Mouse (Mus musculus) embryonic facial prominence, embryonic 11.5 days (tissue): ENCODE measurements around the gene Gm5148. TPM values are rescaled to one million over a fixed set of nuclear protein-coding genes. Genes with fewer than 3 reads are reported as not detected.

Source experiments
- ATAC-seq: fragments of 200-750 bp; cut with Nextera tagmentation; replicated peaks from 2 replicates; pipeline ENCODE4 v1.8.0; 2017; ENCODE audit warnings: low read depth; ENCODE audit not compliant: insufficient number of reproducible peaks, low FRiP score, low TSS enrichment
- DNase-seq: peaks from one replicate; pipeline ENCODE4 v3.0.0-alpha.2; 2015; ENCODE audit warnings: low spot score
- H3K27ac ChIP-seq: fragments of 300-500 bp; sonication (generic); replicated peaks from 2 replicates; pipeline ENCODE4 v1.5.1; 2014; ENCODE audit warnings: mild to moderate bottlenecking, low read depth, low read length, control low read depth
- H3K27me3 ChIP-seq: fragments of 300-500 bp; sonication (generic); 2 replicates; pipeline ENCODE4 v1.6.1; 2014; ENCODE audit warnings: mild to moderate bottlenecking, low read length, moderate library complexity, mixed read lengths; ENCODE audit not compliant: control insufficient read depth, insufficient read depth
- H3K36me3 ChIP-seq: fragments of 300-500 bp; sonication (generic); replicated peaks from 2 replicates; pipeline ENCODE4 v1.6.1; 2014; ENCODE audit warnings: low read depth, mild to moderate bottlenecking, low read length, moderate library complexity, mixed read lengths; ENCODE audit not compliant: control insufficient read depth, insufficient read depth
- H3K4me1 ChIP-seq: fragments of 300-500 bp; sonication (generic); 2 replicates; pipeline ENCODE4 v1.6.1; 2014; ENCODE audit warnings: low read length, mixed read lengths; ENCODE audit not compliant: control insufficient read depth, insufficient read depth
- H3K4me2 ChIP-seq: fragments of 300-500 bp; sonication (generic); 2 replicates; pipeline ENCODE4 v1.6.1; 2014; ENCODE audit warnings: low read depth, mild to moderate bottlenecking, control low read depth, low read length, moderate library complexity
- H3K4me3 ChIP-seq: fragments of 300-500 bp; sonication (generic); 2 replicates; pipeline ENCODE4 v1.5.1; 2014; ENCODE audit warnings: low read depth, low read length, control low read depth
- H3K9ac ChIP-seq: fragments of 300-500 bp; sonication (generic); replicated peaks from 2 replicates; pipeline ENCODE4 v1.6.1; 2014; ENCODE audit warnings: mild to moderate bottlenecking, control low read depth, low read length
- H3K9me3 ChIP-seq: fragments of 300-500 bp; sonication (generic); replicated peaks from 2 replicates; pipeline ENCODE4 v1.6.1; 2016; ENCODE audit warnings: mild to moderate bottlenecking, low read length, inconsistent platforms, mixed read lengths; ENCODE audit not compliant: control insufficient read depth
- WGBS: fragments of 180-500 bp; shearing (Covaris S2); extraction: QIAGEN DNeasy Blood & Tissue Kit; methylation state at CpG from one replicate; pipeline ENCODE4 v1.1.7; 2014; 5-methylcytosine and 5-hydroxymethylcytosine counted together
- polyA plus RNA-seq: library from polyadenylated mRNA; unstranded; fragments of >200 nt; fragmentation: Nextera tagmentation; extraction: Ambion mirVana; gene quantifications from 2 replicates; pipeline ENCODE4 v1.2.1, GENCODE M21; 2014

Gm5148 gene
- polyA plus RNA-seq, 1 experiment from 2014 or later, result 2.6 TPM

DNA sequence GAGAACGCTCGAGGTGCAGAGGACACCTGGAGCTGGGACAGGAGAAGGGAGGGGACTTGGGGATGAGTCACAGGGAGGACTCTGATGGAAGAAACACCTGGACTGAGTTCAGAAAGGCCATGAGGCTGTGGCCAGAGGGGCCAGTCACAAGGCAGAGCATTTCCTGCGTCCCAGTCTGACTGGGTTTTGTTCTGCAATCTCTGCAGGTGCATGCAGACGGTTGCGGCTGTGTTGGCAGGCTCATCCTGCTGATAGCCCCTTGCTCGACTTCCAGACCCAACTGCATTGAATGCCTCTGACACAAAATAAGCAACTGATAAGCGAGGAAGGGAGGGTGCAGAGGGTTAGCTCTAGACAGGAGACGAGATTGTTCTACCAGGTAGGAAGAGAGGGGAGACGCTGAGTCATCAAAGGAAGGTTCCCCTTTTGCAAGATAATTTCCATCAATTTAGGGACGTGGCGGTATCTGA is 49.2 kb downstream of the Gm5148 start:
- Histone ChIP-seq H3K9ac (no peak overlapping the region), H3K9me3 (no peaks in the 10 kb centered on the region), H3K4me3 (no peak overlapping the region), H3K36me3 (no peaks in the 10 kb centered on the region), H3K4me1 (no peaks in the 10 kb centered on the region), H3K27ac (no peak overlapping the region), H3K4me2 (no peak overlapping the region), H3K27me3 (no peaks in the 10 kb centered on the region)
- 75% methylated on average over 11 of the region's 11 CpGs for WGBS
- DNase-seq (no peak), ATAC-seq (no peak)

- no peaks in the 10 kb centered on the region; the same call in 1 of the 2 replicates for H3K9me3 ChIP-seq
- no peak for ATAC-seq
- H3K4me1 ChIP-seq, result no peaks in the 10 kb centered on the region
- no peak overlapping the region for H3K27ac ChIP-seq
- no peak overlapping the region for H3K9ac ChIP-seq
- H3K27me3 ChIP-seq, result no peaks in the 10 kb centered on the region
- no peaks in the 10 kb centered on the region for H3K36me3 ChIP-seq
- H3K4me3 ChIP-seq, result no peak overlapping the region
- H3K4me2 ChIP-seq, result no peak overlapping the region
- WGBS, result 50% methylated on average over 13 of the region's 13 CpGs
- DNase-seq, result peak; percentile 38
Measured at GRCm38 (mm10) chr3:37673513-37674261, 50.6 kb downstream of the Gm5148 start.

- H3K4me3 ChIP-seq, result no peak overlapping the region
- DNase-seq (peak; percentile 49), ATAC-seq (no peak)
- no peak overlapping the region for H3K9ac ChIP-seq
- no peaks in the 10 kb centered on the region for H3K4me1 ChIP-seq
- whole genome bisulfite sequencing, result 17% methylated on average over 15 of the region's 15 CpGs
- H3K27me3 ChIP-seq, result no peaks in the 10 kb centered on the region
- no peak overlapping the region for H3K4me2 ChIP-seq
- no peaks in the 10 kb centered on the region; the same call in 1 of the 2 replicates for H3K9me3 ChIP-seq
- no peaks in the 10 kb centered on the region for H3K36me3 ChIP-seq
- H3K27ac ChIP-seq, result no peak overlapping the region
Measured at GRCm38 (mm10) chr3:37672266-37673040, 51.8 kb downstream of the Gm5148 start.

DNA sequence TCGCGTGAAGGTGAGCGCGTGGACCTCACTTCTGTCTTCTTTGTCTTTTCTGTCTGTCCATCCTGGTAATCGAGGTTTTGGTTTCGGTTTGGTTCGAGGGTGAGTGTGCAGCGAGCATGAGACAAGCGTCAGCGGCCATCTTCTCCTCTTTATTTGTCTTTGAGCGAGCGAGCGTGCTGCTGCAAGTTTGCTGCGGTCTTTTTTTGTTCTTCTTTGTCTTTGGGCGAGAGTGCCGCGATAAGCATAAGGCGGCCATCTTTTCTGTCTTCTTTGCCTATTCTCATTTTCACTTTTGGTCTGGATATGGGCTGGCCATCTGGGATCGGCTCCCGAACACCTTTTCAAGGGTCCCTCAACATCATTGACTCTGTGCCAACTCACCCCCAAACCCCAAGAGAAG is 55.2 kb downstream of the Gm5148 start:
- Histone ChIP-seq H3K36me3 (no peaks in the 10 kb centered on the region), H3K4me1 (no peaks in the 10 kb centered on the region; the same call in 1 of the 2 replicates), H3K4me3 (no peak overlapping the region), H3K9me3 (no peaks in the 10 kb centered on the region; the same call in 1 of the 2 replicates), H3K27me3 (no peaks in the 10 kb centered on the region), H3K27ac (no peak overlapping the region), H3K4me2 (no peak overlapping the region), H3K9ac (no peak overlapping the region)
- ATAC-seq, result no peak
- 98% methylated on average over 20 of the region's 20 CpGs for WGBS
- no peak for DNase-seq

- WGBS, result 90% methylated on average over 12 of the region's 12 CpGs
- ATAC-seq (no peak), DNase-seq (no peak)
- no peaks in the 10 kb centered on the region for H3K36me3 ChIP-seq
- no peak overlapping the region for H3K4me2 ChIP-seq
- no peak overlapping the region for H3K9ac ChIP-seq
- H3K4me3 ChIP-seq, result no peak overlapping the region
- H3K9me3 ChIP-seq, result no peaks in the 10 kb centered on the region; the same call in 1 of the 2 replicates
- H3K4me1 ChIP-seq, result no peaks in the 10 kb centered on the region; the same call in 1 of the 2 replicates
- H3K27ac ChIP-seq, result no peak overlapping the region
- no peaks in the 10 kb centered on the region for H3K27me3 ChIP-seq
Measured at GRCm38 (mm10) chr3:37668652-37669051, 55.6 kb downstream of the Gm5148 start.

DNA sequence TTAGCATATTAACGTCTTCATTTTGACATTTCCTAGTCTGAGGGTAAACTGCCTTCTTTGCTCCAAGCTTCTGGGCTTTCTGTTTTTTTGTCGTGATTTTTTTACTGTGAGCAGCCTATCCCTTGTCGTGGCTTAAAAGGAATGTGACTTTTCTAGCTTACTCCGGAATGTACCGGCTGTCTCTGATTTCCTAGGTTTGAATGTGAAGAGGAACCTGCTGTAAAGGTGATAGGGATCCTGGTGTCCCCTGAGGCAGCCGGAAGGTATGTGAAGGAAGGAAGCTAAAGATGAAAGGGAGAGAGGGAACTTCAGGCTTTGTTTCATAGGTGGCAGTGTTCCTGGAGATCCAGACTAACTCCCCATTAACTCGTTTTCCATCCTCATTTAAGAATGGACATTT is 56.6 kb downstream of the Gm5148 start:
- ATAC-seq (no peak), DNase-seq (peak; percentile 27)
- 30% methylated on average over 7 of the region's 7 CpGs for WGBS
- Histone ChIP-seq H3K4me1 (no peaks in the 10 kb centered on the region; the same call in 1 of the 2 replicates), H3K27me3 (no peaks in the 10 kb centered on the region), H3K9me3 (no peaks in the 10 kb centered on the region; the same call in 1 of the 2 replicates), H3K9ac (no peak overlapping the region), H3K36me3 (no peaks in the 10 kb centered on the region), H3K4me2 (no peak overlapping the region), H3K27ac (no peak overlapping the region), H3K4me3 (no peak overlapping the region)

- no peak for ATAC-seq
- Histone ChIP-seq H3K9me3 (no peaks in the 10 kb centered on the region; the same call in 1 of the 2 replicates), H3K36me3 (no peaks in the 10 kb centered on the region), H3K4me3 (no peak overlapping the region), H3K9ac (no peak overlapping the region), H3K27me3 (no peaks in the 10 kb centered on the region), H3K4me2 (no peak overlapping the region), H3K4me1 (no peaks in the 10 kb centered on the region; the same call in 1 of the 2 replicates), H3K27ac (no peak overlapping the region)
- whole genome bisulfite sequencing, result 13% methylated on average over 2 of the region's 2 CpGs
- no peak for DNase-seq
Measured at GRCm38 (mm10) chr3:37667119-37667467, 57.2 kb downstream of the Gm5148 start.
